Mouse (Mus musculus): ENCODE measurements around the gene Olfr376. TPM values are rescaled to one million over a fixed set of nuclear protein-coding genes. Genes with fewer than 3 reads are reported as not detected.

Gene Olfr376
- total RNA-seq (2022): not detected

DNA sequence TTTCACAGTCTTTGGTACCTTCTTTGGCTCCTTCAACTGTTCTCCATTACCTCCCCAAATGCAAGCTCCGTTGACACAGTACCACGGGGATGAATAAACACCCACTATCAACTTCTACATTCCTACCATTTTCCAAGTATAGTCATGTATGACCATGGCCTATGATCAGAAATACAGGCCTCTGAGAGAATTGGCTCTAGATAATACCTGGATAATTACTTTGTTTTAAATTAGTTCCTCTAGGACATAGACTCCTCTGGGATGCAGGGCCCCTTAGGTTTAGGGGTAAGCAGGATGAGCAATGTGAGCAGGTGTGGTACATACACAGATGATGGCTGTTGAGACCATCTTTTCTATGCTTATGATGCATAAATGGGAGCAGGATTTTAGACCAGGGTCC, at the start of gene Olfr376:
Gene Olfr376, plus strand, starts transcription at position 301 of the 400 bp plus-strand sequence.
- no peak for DNase-seq

DNA sequence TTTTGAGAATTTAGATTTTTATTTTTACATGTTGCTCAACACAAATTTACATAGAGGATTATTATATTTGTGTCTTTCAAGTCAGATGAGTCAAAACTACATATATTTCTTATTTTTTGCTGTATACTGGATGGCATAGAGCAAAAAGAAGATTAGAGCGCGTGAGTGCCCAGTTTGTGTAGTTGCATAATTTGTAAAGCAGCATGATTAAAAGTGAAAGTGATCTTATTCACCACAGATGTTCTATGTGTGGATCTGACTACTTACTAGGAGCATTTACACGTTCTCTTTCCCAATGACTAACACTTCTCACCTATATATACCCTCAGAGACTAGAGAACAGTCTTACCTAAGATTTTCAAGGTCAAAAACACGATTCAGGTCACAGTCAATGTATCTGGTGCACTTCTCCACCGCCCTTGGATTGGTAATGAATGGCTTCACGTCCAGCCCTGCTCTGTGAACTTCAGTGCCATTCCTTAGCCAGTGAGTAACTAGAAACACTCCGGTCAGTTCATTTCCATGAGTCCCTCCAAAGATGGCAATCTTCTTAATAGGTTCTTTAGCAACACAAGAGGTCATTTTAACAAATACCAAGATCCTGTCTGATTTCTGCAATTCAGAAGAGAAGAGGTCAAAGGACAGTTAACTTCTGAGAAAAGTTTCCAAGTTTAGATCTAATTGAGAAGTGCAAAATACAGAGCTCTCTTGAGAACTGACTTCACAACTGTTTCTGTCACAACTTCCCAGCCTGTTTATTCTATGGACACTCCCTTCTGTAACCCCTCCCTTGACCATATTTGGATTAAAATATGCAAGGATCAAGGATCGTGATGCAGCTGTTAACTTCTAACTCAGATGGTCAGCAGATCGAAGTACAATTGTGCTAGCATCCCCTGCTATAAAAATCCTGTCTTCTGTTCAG, 46.9 kb upstream of the Olfr376 start:
- DNase-seq: no peak

DNA sequence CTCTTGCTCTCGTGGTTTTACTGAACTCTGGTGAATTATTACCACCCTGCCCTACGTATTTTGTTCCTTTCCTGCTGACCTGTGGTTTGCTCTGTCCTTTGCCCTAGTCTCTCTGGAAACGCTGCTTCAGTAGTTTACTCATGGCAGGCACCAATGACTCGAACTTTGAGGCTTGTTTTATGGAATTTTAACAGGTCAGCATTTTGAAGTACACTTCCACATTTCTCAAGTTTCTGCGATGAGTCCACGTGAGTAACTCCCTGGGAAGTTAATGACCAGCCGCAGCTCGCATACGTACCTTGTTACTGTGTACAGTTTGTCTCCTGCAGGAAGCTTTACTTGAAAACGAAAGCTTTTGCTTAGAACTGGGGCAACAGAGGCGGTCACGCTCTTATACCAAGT, 44.6 kb upstream of the Olfr376 start:
- DNase-seq: peak; percentile 13

DNA sequence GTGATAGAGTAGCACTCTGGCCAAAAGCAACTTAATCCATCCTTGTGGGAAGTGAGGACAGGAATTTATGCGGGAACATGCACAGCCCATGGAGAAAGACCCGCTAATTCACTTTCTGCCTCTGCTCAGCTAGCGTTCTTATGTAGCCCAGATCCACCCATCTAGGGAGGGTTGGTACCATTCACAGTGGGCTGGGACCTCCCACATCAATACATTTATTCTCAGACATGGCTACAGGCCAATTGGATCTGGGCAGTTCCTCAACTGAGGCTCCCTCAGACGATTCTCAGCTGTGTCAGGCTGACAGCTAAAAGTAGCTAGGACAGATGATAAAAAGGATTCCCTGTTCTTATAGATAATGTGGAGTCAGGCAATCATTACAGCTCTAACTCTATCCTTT, 43.7 kb upstream of the Olfr376 start:
- DNase-seq: no peak

DNA sequence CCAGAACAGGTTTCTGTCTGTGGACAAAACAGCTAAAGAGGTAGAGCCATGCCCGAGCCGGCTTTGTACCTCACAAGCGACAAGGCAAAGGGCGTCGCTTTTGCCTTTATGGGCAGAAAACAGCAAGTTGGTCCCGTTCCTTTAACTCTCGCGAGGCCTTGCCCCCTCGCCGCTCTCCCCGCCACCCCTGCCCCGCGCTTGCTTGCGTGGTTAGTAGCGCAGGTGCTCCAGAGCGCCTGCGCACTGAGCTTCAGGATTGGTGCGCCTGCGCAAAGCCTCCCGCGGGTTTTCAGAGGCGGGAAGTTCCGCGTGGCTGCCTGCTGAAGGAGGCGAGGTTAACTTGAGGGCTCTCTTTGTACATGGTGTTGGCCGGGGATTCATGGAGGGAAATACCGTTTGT, 41.6 kb upstream of the Olfr376 start, which contains the start of the genes Aspa, Gm49340 and Spata22:
Gene Aspa, minus strand, starts transcription at position 155 of the 400 bp plus-strand sequence.
Gene Gm49340, plus strand, starts transcription at position 300 of the 400 bp plus-strand sequence.
Gene Spata22, plus strand, starts transcription at position 300 of the 400 bp plus-strand sequence.
- DNase-seq: no peak

DNA sequence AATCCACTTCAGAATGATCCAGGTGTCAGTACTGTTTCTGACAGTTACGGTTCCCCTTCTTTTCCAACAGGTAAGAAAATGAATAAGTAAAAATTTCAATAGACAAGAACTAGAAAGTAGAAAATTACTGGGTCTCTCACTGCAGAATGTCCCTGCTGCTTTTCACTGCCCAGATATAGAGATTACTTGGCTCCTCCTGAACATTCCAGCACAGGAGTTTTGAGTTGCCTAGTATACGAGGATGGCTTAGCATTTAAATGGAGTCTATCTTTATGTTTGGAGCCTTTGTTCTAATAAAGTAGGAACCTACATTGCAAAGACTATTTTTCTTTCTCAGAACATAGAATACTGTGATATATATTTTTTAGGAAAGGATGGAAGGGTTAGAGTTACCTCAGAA, 37.7 kb upstream of the Olfr376 start:
- no peak for DNase-seq

DNA sequence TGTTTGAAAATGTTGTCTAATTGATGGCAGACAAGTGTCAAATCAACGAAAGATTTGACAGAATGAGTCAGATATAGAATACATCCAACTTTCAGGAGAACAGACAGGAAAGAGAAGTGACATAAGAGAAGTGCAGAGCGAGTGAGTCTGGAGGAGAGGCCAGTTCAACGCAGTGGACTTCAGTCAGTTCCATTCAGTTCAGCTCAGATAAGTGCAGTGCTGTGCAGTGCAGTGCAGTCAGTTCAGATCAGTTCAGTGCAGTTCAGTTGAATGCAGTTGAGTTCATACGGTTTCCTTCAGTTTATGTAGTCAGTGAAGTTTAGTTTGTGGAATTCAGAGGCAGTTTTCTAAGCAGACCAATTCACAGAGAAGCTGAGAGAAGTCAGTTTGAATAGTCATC, 34.1 kb upstream of the Olfr376 start:
- DNase-seq: no peak

DNA sequence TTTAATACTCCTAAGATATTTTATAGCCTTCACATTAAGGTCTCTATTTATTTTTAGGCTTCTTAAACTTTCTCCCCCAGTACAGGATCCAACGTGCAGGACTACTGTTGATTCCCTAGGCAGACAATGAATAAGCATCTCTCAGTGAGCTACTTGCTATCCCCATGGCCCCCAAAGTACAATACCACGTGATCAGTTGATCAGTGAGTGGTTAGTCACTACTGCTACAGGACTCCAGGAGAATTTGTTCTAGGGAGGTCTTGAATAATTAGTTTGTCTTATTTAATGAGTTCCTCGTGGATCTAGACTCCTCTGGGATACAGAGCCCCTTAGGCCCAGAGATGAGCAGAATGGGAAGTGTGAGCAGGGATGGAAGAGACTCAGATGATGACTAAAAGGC, 20.6 kb upstream of the Olfr376 start, which contains the start of gene Olfr20:
Gene Olfr20, plus strand, starts transcription at position 301 of the 400 bp plus-strand sequence.
- no peak for DNase-seq

DNA sequence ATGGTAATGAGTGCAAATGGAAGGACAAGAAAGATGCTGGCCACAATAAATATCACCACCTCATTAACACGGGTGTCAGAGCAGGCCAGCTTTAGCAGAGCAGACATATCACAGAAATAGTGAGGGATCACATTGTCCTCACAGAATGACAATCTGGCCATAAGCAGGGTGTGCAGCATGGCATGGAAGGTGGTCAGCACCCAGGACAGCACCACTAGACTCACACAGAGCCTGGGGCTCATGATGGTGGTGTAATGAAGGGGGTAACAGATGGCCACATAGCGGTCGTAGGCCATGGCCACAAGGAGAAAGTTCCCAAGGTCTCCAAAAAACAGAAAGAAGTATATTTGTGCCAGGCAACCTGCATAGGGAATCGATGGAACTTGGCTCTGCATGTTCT, 24.3 kb downstream of the Olfr376 start:
- DNase-seq: no peak

DNA sequence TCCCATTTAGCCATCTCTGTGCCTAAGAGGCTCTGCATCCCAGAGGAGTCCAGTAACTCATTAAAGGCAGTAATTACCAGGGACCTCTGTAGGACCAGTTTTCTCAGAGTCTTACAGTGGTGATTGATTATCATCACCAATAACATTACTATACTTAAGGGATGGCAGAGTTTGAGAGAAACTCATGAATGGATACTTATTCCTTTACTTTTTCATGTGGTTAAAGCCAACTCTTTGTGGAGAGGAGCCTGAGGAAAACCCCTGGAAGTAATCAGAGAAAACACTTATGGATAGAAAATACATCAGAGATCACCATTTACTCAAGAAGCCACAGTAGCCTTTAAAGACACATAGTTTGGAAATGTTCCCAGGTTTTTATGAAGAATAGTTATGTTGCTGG, 28.5 kb downstream of the Olfr376 start, which contains the start of gene Olfr1:
Gene Olfr1, minus strand, starts transcription at position 101 of the 400 bp plus-strand sequence.
- no peak for DNase-seq

Other genes with a start within 250 kb of the Olfr376 start
- gene Haspin, start 233.0 kb upstream of the Olfr376 start, total RNA-seq (2022): under 1 TPM; 0.26 to 0.71 (median 0.49) TPM
- 1 to 10 TPM; 2.2 to 5.2 (median 2.6) TPM for gene P2rx5, start 210.8 kb upstream of the Olfr376 start, total RNA-seq (2022)
- gene Emc6, start 194.2 kb upstream of the Olfr376 start, total RNA-seq (2022): 10 to 100 TPM; 47.4 to 77.6 (median 63.9) TPM
- gene Tax1bp3, start 194.2 kb upstream of the Olfr376 start, total RNA-seq (2022): 100 to 1,000 TPM in 1 of 4 experiments, 10 to 100 TPM in 3; 61.0 to 105 (median 84.6) TPM
- gene Ctns, start 172.2 kb upstream of the Olfr376 start, total RNA-seq (2022): 10 to 100 TPM; 15.3 to 26.2 (median 20.2) TPM
- 10 to 100 TPM; 12.0 to 19.3 (median 14.2) TPM for gene Shpk, start 171.8 kb upstream of the Olfr376 start, total RNA-seq (2022)
- gene Trpv1, start 137.0 kb upstream of the Olfr376 start, total RNA-seq (2022): under 1 TPM in 2 of 4 experiments, not detected in 2; 0.20 to 0.81 TPM
- gene Trpv3, start 103.9 kb upstream of the Olfr376 start, total RNA-seq (2022): under 1 TPM; 0.08 to 0.15 (median 0.14) TPM
- 10 to 100 TPM in 1 of 4 experiments, 1 to 10 TPM in 3; 5.7 to 12.9 (median 7.3) TPM for gene Aspa, start 41.6 kb upstream of the Olfr376 start, total RNA-seq (2022)
- gene Gm49340, start 41.5 kb upstream of the Olfr376 start, total RNA-seq (2022): not detected
- under 1 TPM in 3 of 4 experiments, not detected in 1; 0.38 to 0.67 (median 0.52) TPM for gene Spata22, start 41.5 kb upstream of the Olfr376 start, total RNA-seq (2022)
- not detected for gene Olfr20, start 20.5 kb upstream of the Olfr376 start, total RNA-seq (2022)
- gene Olfr1, start 28.4 kb downstream of the Olfr376 start, total RNA-seq (2022): not detected
- not detected for gene Olfr378, start 57.2 kb downstream of the Olfr376 start, total RNA-seq (2022)
- gene Olfr380, start 86.3 kb downstream of the Olfr376 start, total RNA-seq (2022): not detected
- not detected for gene Olfr381, start 120.4 kb downstream of the Olfr376 start, total RNA-seq (2022)
- not detected for gene Olfr382, start 146.0 kb downstream of the Olfr376 start, total RNA-seq (2022)
- gene Olfr385, start 221.8 kb downstream of the Olfr376 start, total RNA-seq (2022): not detected
- gene Olfr384, start 227.3 kb downstream of the Olfr376 start, total RNA-seq (2022): under 1 TPM in 1 of 4 experiments, not detected in 3; 0.31 TPM

All from adrenal gland, adult 8-10 months (tissue).